Mouse (Mus musculus) heart, adult 2 months (tissue): ENCODE data around the gene Gpr135. TPM values are rescaled to one million over a fixed set of nuclear protein-coding genes. Genes with fewer than 3 reads are reported as not detected.

Experiments
- DNase-seq, 2 experiments: peaks; one replicate each; pipeline ENCODE4 v3.0.0; 2021
- H3K27ac ChIP-seq: fragments of 200-600 bp; 2 replicates; pipeline ENCODE4 v1.8.1; 2022
- H3K27me3 ChIP-seq: fragments of 200-500 bp; 2 replicates; pipeline ENCODE4 v1.6.1; 2012; ENCODE audit warnings: mild to moderate bottlenecking, low read length, inconsistent platforms, mixed read lengths; ENCODE audit not compliant: control insufficient read depth, insufficient read depth
- H3K36me3 ChIP-seq: fragments of 200-500 bp; 2 replicates; pipeline ENCODE4 v1.6.1; 2012; ENCODE audit warnings: low read length, inconsistent platforms; ENCODE audit not compliant: control insufficient read depth, insufficient read depth
- H3K4me1 ChIP-seq: fragments of 200-500 bp; 2 replicates; pipeline ENCODE4 v1.6.1; 2011; ENCODE audit warnings: low read length; ENCODE audit not compliant: control insufficient read depth, insufficient read depth
- H3K4me3 ChIP-seq: fragments of 200-600 bp; 2 replicates; pipeline ENCODE4 v1.8.1; 2022
- H3K79me2 ChIP-seq: fragments of 200-500 bp; replicated peaks from 2 replicates; pipeline ENCODE4 v1.6.1; 2012; ENCODE audit warnings: mild to moderate bottlenecking, inconsistent platforms, low read length, moderate library complexity, mixed read lengths; ENCODE audit not compliant: control insufficient read depth, insufficient read depth
- H3K9ac ChIP-seq: fragments of 200-500 bp; 2 replicates; pipeline ENCODE4 v1.6.1; 2012; ENCODE audit warnings: low read depth, mild to moderate bottlenecking, control low read depth, inconsistent platforms, low read length, mixed read lengths
- CTCF ChIP-seq: fragments of 200-600 bp; IDR thresholded peaks from 2 replicates; pipeline ENCODE4 v1.8.1; 2022; ENCODE audit warnings: antibody characterized with exemption, mild to moderate bottlenecking, moderate library complexity
- EP300 ChIP-seq: fragments of 200-500 bp; IDR thresholded peaks from 2 replicates; pipeline ENCODE4 v1.6.1; 2011; ENCODE audit warnings: low read depth, low read length, control low read depth; ENCODE audit not compliant: insufficient read depth
- POLR2A ChIP-seq: fragments of 200-500 bp; IDR thresholded peaks from 2 replicates; pipeline ENCODE4 v1.6.1; 2011; ENCODE audit warnings: mild to moderate bottlenecking, low read depth, low read length, control low read depth; ENCODE audit not compliant: insufficient read depth
- WGBS: fragments of 180-500 bp; shearing (Covaris S2); methylation state at CpG from one replicate; pipeline ENCODE4 v1.1.7; 2018; 5-methylcytosine and 5-hydroxymethylcytosine counted together
- intact Hi-C: fragments of 180-260 bp; cut with DNase I; formaldehyde crosslinking; loops from one replicate; pipeline ENCODE4 v1.15.1; 2025
- polyA plus RNA-seq: library from polyadenylated mRNA; depleted of rRNA; stranded (reverse); fragments of >200 nt; gene quantifications from 2 replicates; pipeline ENCODE4 v1.2.3, GENCODE M21; 2012
- total RNA-seq, 2 experiments: library from RNA; stranded (reverse); gene quantifications; 2 replicates each; pipeline ENCODE4 v1.2.3; 2021

Gpr135 gene
- total and polyA plus RNA-seq, 3 experiments = 0.27 to 0.78 (median 0.31) TPM

- TF ChIP-seq POLR2A = no peak
- TF ChIP-seq EP300 = no peak
- no peak for TF ChIP-seq CTCF
- H3K36me3 ChIP-seq = no peaks in the 10 kb centered on the region
- H3K27ac ChIP-seq = no peak overlapping the region
- no peak overlapping the region for H3K4me3 ChIP-seq
- H3K27me3 ChIP-seq = no peaks in the 10 kb centered on the region
- no peaks in the 10 kb centered on the region; the same call in 1 of the 2 replicates for H3K4me1 ChIP-seq
- 72% methylated on average over 6 of the region's 6 CpGs for WGBS
- H3K9ac ChIP-seq = no peak overlapping the region
- no peak for DNase-seq
- no peaks in the 10 kb centered on the region for H3K79me2 ChIP-seq
- intact Hi-C loops = no loop called here
Observed at GRCm38 (mm10) chr12:72102776-72103175, 31.9 kb upstream of the Gpr135 start.

- intact Hi-C loops = no loop called here
- Histone ChIP-seq H3K27me3 (no peaks in the 10 kb centered on the region), H3K9ac (no peak overlapping the region), H3K4me1 (no peaks in the 10 kb centered on the region), H3K36me3 (no peaks in the 10 kb centered on the region), H3K79me2 (no peaks in the 10 kb centered on the region), H3K4me3 (no peak overlapping the region), H3K27ac (no peak overlapping the region)
- WGBS = 95% methylated on average over 8 of the region's 8 CpGs
- no peak for DNase-seq
- TF ChIP-seq EP300 = no peak
- TF ChIP-seq CTCF = no peak
- no peak for TF ChIP-seq POLR2A
Observed at GRCm38 (mm10) chr12:72096966-72097365, 26.0 kb upstream of the Gpr135 start.

GRCm38 (mm10) chr12:72089802-72090201 is 18.9 kb upstream of the Gpr135 start:
- Histone ChIP-seq H3K36me3 (0 out of 2 replicates have a peak, but pooled peaks cover 3% of the 10 kb centered on the region), H3K27ac (no peak overlapping the region), H3K27me3 (no peaks in the 10 kb centered on the region), H3K9ac (no peak overlapping the region), H3K79me2 (no peaks in the 10 kb centered on the region), H3K4me1 (no peaks in the 10 kb centered on the region), H3K4me3 (no peak overlapping the region)
- intact Hi-C loops = loop anchor here (10.0 kb wide), 1 partner anchor 445 kb away; the partner anchor contains the start of gene Pcnx4
- no peak for DNase-seq
- no peak for TF ChIP-seq CTCF
- no peak for TF ChIP-seq EP300
- TF ChIP-seq POLR2A = no peak
- WGBS = 93% methylated on average over 4 of the region's 4 CpGs

- Histone ChIP-seq H3K9ac (peak overlapping the region; percentile 83), H3K36me3 (0 out of 2 replicates have a peak, but pooled peaks cover 3% of the 10 kb centered on the region), H3K4me3 (peak overlapping the region; percentile 65), H3K79me2 (no peaks in the 10 kb centered on the region), H3K4me1 (peaks cover 2% of the 10 kb centered on the region; the same call in 1 of the 2 replicates), H3K27me3 (no peaks in the 10 kb centered on the region), H3K27ac (peak overlapping the region; percentile 91)
- WGBS = under 1% methylated on average over 18 of the region's 18 CpGs
- intact Hi-C loops = loop anchor here (10.0 kb wide), 1 partner anchor 449 kb away; the partner anchor contains the start of gene Pcnx4
- no peak for DNase-seq
- peak; percentile 70 for TF ChIP-seq POLR2A
- TF ChIP-seq CTCF = no peak
- no peak for TF ChIP-seq EP300
Observed at GRCm38 (mm10) chr12:72086166-72086825, 15.4 kb upstream of the Gpr135 start.

GRCm38 (mm10) chr12:72085329-72086165 is 14.6 kb upstream of the Gpr135 start, which contains the start of the genes L3hypdh and Jkamp:
TSS of gene L3hypdh (minus strand) at chr12:72085439.
TSS of gene Jkamp (plus strand) at chr12:72085589.
- Histone ChIP-seq H3K36me3 (0 out of 2 replicates have a peak, but pooled peaks cover 3% of the 10 kb centered on the region), H3K4me3 (peak within 1 kb of the TSS; percentile 94), H3K4me1 (peaks cover 2% of the 10 kb centered on the region; the same call in 1 of the 2 replicates), H3K79me2 (no peaks in the 10 kb centered on the region), H3K27me3 (no peaks in the 10 kb centered on the region), H3K9ac (peak within 1 kb of the TSS; percentile 83), H3K27ac (peak within 1 kb of the TSS; percentile 91)
- under 1% methylated on average over 60 of the region's 60 CpGs for WGBS
- DNase-seq = peak; percentile 98 to 100
- TF ChIP-seq EP300 = peak; percentile 38; the same call in 1 of the 2 replicates
- peak; percentile 52 for TF ChIP-seq CTCF
- no peak; the same call in none of the 2 replicates for TF ChIP-seq POLR2A
- intact Hi-C loops = loop anchor here (10.0 kb wide), 1 partner anchor 449 kb away; the partner anchor contains the start of gene Pcnx4
